Mouse (Mus musculus) regulatory T cell (primary cell): ENCODE results near the gene Slc5a5.

Source experiments
- in situ Hi-C: fragments of 300-600 bp; cut with MboI, MseI; formaldehyde crosslinking; loops from one replicate; pipeline ENCODE4 v1.15.1; 2025; ENCODE audit warnings: high pct_unique_total_duplicates

The Slc5a5 gene

DNA sequence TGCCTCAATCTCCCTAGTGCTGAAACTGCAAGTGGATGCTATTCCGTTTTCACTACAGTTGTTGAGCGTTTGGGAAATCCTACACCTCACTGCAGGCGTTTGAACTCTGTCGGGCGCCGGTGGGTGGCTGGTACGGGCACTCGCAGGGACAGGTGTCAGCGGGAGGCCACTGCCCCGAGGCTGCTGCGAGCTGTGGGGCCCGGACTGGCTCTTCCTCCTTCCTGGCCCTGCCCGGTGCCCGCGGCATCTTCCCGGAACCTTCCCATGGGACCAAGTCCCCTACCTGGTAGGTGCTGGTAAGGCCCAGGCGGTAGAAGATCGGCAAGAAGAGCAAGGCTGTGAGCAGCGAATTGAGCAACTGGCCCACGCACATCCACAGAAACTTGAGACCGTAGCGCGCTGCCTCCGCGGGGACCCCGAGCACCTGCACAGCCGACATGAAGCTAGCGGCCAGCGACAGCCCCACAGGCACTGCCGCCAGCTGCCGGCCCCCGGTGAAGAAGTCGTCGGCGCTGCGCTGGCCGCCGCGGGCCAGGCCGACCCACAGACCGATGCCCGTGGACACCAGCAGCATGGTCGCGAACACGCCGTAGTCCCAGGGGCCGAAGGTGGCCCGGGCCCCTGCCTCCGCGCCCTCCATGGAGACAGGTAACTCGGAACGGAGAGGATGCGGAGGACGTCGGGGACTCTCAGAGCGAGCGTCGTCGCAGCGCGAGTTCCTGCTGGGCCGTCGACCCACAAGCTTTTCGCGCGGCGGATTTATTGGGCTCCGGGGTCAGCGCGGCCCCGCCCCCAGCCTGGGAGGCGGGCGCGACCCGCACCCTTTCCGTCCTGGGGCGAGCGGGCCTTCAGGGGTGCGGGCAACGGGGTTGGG is at the start of gene Slc5a5:
Gene Slc5a5, minus strand, starts transcription at position 736 of the 874 bp plus-strand sequence.
- in situ Hi-C loops: loop anchor here (10.0 kb wide), 1 partner anchor 1033 kb away; no protein-coding TSS in a partner anchor

DNA sequence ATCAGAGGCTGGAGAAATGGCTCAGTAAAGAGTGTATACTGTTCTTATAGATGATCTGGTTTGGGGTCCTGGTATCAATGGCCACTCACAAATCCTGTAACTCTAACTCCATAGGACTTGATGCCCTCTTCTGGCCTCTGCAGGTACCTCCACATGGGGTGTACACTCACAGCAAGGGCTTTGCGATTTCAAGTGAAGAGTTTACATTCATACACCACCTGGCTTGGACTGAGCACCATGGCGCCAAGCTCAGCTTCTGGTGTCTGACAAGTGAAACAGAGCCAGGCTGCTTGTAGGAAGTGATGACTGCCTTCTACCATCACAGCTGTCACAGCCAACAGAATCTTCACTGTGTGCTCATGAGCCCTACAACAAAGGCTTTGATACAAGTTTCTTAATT is 48.9 kb upstream of the Slc5a5 start:
- in situ Hi-C loops: no loop called here

DNA sequence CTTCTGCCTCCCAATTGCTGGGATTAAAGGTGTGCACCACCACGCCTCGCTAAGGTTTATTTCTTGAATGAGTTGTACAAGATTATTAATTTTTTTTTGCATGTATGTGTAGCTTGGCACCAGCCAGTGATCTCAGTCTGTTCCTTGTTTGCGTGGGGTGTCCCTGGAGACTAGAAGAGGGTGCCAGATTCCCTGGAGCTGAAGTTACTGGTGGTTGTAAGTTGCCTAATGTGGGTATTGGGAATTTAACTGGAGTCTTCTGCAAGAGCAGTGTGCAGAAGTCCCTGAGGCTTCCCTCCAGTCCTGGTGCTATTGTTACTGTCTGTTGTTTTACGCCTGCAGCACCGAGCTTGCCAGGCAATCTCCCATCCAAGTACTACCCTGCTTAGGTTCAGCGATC is 44.6 kb upstream of the Slc5a5 start:
- in situ Hi-C loops: no loop called here

DNA sequence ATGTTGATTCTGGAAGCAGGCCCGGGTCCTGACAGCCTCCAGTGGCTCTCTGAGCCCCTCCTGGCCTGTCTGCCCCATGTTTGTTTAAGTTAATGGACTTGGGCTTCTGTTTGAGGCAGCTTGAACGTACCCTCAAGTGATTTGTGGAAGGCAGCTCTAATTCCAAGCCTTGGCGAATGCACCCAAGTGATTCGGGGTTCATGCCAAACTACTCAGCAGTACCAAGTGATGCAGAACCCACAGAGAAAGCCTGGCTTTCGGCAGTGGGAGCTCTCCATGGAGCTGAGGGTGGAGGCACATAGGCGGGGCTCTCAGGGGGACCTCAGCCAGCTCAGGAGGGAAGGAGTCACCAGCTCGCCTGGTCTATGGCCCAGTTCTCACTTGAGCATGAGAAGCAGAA is 42.2 kb upstream of the Slc5a5 start:
- in situ Hi-C loops: no loop called here

DNA sequence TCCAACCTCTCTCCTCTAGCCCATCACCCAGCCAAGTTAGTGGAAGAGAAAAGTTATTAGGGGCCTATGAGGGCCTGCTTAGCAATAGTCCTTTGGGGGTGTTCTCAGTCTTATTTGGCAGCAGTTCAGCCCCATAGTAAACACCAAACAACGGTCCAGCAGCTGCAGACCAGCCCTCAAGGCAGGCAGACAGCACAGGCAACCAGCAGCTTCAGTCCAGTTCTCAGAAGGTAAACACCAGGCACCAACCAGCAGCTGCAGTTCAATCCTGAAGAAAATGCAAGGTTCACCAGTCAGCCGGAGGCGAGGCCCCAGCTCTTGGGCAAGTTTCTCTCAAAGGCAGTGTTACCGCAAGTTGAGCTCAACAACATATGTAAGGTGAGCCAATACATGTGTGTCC is 40.5 kb upstream of the Slc5a5 start:
- in situ Hi-C loops: no loop called here

DNA sequence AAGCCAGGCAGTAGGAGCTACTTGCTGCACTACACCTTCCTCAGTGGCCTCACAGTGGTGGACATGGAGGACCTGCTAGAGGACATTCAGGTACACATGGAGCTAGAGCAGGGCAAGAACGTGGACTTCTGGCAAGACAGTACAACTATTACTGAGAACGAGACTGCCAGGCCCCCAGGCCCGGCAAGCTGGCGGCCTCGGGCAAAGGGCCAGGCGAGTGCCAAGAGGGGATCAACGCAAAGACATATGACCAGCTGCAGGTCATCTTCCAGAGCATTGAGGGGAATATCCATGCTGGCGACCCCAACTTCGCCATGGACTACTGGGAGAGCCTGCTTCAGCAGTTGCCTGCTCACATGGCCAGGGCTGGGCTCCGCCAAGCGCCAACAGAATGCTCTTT is 39.2 kb upstream of the Slc5a5 start:
- in situ Hi-C loops: no loop called here

DNA sequence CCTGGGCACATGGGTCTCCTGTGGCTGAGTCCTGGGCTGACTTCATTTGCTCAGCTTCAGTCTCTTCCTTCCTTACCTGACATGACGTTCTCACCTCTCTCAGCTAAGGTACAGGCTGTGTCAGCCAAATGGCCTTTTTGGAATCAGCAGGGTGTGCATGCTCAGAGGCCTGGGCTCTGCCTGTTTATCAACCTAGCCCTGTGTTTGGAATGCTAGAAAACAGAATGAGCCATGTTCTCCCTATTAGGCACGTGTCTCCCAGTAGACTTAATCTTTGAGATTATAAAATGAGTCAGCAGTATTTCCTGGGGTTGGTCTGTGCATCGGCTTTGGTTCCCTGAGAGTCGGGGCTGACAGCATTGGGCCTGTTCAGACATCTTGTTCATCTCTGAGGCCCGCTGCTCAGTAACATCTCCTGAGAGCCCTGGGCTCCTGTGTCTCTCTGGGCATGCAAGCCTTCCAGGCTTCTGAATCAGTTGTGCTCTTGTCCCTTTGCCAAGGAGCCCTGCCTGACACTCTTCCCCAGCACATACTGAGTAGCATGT is 36.3 kb upstream of the Slc5a5 start:
- in situ Hi-C loops: no loop called here

DNA sequence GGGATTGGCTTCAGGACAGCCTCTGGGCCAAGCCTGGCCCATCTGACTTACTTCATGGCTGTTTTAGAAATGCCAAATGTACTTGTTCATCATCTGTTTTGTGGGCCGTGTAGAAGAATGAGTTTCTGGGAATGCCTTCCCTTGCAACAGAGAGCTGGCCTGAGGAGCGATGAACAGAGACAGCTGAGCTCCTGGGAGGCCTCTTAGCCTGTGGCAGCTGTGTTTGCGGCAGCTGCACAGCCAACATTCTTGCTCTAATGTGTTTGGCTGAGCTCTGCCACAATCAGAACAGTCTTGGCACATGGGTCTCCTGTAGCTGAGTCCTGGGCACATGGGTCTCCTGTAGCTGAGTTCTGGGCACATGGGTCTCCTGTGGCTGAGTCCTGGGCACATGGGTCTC is 35.5 kb upstream of the Slc5a5 start:
- in situ Hi-C loops: no loop called here

DNA sequence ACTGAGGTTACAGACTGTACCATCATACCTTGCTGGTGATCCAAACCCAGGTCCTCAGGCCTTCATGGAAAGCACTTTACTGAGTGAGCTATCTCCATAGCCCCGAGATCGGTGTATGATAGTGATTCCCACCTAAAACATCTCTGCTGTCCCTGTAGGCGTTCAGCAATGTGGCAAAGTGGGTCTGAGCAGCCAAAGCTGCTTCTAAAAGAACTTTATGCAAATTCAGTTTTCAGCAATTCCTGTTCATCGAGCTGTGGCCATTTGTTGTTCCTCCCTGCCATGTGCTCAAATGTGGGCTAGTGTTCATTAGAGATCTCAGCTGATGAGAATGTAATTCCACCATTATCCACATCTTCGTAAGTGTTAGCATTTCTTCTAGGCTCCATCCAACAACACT is 33.8 kb upstream of the Slc5a5 start:
- in situ Hi-C loops: no loop called here

DNA sequence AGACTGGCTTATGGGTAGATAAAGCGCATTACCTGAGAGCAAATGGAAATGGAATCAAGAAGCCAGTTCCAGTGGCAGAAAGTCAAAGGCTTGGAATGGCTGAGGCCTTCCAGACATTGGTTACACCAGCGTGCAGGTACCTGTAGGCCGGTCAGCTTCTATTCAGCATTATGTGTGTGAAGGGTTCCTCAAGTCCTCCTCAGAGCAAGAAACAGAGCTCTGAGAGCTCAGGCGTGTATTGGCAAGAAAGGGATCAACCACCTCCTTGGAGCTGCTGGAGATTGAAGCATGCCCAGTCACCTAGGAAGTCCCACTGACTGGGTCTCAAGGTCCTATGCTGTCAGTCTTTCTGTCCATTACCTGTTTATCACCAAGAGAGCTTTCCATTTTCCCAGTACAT is 33.2 kb upstream of the Slc5a5 start:
- in situ Hi-C loops: no loop called here

DNA sequence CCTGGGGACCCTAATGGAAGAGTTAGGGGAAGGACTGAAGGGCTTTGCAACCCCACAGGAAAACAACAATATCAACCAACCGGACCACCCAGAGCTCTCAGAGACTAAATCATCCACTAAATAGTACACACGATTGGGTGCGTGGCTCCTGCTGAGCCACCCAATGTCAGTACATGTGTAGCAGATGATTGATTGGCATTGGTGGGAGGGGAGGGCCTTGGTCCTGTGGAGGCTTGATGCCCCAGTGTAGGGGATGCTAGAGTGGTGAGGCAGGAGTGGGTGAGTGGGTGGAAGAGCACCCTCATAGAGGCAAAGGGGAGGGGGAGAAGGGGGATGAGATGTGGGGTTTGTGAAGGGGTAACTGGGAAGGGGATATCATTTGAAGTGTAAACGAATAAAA is 31.6 kb upstream of the Slc5a5 start:
- in situ Hi-C loops: no loop called here

DNA sequence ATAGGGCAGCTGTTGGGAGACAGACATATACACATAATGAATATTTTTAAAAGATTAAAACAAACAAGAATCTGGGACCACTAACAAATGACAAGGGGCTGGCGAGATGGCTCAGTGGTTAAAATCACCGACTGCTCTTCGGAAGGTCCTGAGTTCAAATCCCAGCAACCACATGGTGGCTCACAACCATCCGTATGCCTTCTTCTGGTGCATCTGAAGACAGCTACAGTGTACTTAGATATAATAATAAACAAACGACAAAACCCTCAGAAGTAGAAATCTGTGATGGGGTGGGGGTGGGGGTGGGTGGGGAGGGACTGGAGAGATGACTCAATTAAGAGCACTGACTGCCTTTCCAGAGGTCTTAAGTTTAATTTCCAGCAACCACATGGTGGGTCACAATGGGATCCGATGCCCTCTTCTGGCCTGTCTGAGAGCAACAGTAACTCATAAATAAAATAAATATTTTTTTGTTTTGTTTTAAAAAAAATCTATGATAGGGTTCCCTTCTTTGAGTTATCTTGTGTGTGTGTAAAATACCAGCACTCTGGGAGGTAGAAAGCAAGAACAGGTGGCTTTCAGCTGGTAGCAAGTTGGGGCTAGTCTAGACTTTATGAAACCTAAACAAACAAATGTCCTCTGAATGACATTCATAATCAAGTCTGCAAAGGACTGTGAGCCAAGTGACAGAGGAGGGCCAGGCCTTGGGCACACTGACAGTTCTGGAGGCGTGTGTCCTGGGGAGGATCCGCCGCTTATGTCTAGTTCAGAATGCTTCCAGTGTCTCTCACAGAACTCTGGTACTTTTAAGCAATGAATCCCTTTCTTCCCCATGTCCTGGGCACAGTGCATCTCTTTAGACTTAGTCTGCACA is 27.7 kb upstream of the Slc5a5 start:
- in situ Hi-C loops: no loop called here

DNA sequence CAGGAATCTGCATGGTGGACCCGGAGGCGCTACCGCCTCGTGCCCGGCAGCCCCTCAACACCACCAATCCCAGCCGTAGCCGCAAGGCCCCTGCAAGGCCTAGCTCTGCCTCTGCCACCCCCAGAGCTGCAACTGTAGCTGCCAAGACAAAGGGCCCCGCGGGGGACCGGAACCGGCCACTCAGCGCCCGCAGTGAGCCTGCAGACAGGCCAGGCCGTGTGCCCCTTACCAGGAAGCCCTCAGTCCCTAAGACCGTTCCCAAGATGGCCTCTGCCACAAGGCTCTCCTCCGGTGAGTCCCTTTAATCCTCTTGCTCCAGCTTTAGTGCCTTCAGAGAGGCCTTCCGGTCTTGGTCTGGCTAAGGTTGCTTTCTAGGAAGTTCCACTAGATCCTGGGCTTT is 22.1 kb upstream of the Slc5a5 start:
- in situ Hi-C loops: no loop called here

DNA sequence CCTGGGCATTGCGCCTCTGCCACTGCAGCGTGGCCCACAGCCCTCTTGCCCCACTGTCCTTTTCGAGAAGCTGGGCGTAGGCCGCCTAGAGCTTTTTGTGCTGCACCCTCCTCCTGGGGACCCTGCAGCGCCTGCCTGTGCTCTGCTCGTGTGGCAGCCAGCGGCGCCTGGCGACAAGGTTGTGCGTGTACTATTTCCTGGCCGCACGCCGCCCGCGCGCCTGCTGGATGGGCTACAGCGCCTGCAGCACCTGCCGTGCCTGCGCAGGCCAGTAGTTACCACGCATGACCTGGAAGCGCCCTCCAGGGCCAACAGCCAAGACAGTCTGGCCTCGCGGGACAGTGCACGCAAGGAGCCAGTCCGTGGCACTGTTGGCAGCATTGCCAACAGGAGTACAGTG is 21.0 kb upstream of the Slc5a5 start:
- in situ Hi-C loops: no loop called here

DNA sequence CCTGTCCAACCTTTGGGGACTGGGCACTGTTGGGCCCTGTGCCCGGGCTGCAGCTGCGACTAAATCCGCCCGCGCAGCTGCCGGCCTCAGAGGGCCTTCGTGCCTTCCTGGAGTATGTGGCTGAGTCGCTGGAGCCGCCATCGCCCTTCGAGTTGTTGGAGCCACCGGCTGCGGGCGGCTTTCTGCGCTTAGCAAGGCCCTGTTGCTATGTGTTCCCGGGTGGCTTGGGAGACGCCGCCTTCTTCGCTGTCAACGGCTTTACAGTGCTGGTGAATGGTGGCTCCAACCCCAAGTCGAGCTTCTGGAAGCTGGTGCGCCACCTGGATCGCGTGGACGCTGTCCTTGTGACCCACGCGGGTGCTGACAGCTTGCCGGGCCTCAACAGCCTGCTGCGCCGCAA is 20.4 kb upstream of the Slc5a5 start:
- in situ Hi-C loops: no loop called here

DNA sequence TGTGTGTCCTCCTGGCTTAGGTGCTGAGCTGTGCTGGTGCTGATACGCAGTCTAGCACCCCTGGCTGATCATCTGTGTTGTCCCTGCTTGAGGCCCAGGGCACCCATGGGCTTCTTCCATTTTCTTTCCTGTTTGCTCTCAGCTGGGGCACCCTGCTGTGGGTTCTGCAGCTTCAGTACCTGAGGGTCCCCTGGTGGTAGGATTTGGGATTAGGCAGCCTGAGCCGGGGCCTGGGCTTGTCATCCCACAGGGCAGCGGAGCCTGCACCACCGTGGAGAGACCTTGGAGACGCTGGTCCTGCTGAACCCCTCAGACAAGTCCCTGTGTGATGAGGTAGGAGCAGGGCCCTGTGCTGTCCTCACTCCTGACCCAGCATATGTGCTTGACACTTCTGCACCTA is 19.0 kb upstream of the Slc5a5 start:
- in situ Hi-C loops: no loop called here

DNA sequence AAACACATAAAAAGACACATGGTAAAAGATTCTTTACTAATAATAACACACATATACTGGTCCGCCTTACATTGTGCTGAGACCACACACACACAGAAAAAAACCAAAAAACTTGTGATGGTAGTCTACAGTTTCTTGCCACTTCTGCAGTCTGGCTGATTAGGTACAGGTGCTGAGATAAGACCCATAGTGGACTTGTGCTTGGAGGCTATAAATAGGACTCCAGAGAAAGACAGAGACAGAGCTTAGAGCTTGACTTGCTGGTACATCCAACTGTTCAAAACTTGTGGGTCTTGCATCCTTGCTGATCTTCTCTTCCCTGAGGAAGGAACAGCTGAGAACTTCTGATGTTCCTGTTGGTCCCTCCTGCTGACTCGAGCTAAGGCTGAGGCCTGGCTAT is 15.0 kb upstream of the Slc5a5 start:
- in situ Hi-C loops: loop anchor here (10.0 kb wide), 1 partner anchor 1293 kb away; no protein-coding TSS in a partner anchor

DNA sequence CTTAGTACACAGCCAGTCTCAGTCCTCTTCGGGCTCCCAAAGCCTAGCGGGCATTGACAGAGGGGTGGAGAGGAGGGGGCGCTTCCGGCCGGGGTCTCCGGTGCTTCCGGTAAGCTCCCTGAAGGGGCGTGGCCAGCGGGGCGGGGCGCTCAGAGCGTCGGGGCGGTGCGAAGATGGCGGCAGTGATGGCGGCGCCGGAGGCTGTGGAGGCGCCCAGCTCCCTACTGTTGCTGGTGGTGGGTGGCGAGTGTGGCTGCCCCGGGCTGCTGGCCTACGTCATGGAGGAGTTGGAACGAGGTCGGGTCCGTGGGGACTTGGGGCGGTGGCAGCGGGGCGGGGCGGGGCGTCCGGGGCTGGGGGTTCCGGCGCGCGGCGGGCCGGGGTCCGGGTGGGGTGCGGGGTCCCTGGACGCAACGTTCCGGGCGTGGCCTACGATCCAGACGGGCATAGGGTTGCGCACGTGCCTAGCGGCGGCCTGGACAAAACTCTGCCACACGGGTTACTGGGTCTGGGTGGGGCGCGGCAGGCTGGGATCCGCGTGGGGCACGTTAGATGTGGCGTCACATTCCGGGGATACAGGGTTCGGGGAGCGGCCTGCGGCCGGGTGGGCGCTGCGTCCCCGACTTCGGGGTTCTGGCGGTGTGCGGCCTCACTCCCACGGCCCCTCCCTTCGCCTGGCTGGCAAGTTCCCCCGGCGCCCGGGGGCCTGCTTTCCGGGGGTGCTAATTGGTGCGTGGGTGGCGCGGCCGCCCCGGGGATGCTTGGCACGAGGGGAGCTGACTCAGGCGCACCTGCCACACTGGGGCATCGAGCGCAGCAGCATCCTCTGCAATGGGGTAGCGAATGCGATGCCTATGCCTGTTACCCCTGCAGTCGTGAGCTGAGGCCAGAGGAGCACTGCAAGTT is 13.5 kb upstream of the Slc5a5 start, which contains the start of gene Map1s:
Gene Map1s, plus strand, starts transcription at position 102 of the 906 bp plus-strand sequence.
- in situ Hi-C loops: loop anchor here (10.0 kb wide), 1 partner anchor 1291 kb away; no protein-coding TSS in a partner anchor

DNA sequence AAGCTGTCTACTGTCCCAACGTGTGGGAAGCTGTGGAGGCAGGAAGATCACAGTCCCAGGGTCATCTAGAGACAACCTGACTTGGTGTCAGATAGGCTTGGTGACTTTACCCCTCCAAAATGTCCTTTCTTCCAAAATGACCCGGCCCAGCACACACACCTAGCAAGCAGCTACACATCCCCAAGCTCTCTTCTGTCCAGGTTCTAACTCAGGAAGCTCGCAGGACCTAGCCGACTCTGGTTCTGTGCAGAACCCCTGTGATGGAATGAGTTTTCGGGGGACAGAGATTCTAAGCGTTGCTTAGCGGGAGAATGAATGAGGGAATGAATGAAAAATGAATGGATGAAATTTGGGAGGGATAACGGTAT is 12.9 kb upstream of the Slc5a5 start:
- in situ Hi-C loops: loop anchor here (10.0 kb wide), 1 partner anchor 1291 kb away; no protein-coding TSS in a partner anchor

DNA sequence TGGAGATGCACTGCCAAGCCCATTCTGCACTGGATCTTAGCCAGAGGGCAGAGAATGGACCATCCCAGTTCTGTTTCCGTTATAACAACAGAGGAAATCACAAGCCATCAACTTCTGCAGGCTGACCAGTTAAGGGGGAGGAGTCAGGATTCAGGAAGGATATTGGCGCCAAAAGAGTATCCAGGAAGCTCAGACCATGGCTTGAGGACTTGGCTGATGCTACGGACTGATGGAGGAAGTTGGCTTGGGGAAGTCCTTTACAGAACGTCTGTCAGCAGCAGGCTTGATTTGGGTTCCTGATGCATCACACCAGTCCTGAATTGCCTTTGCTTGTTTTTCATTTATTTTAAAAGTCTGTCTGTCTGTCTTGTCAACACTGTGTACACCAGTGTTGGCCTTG is 12.0 kb upstream of the Slc5a5 start:
- in situ Hi-C loops: loop anchor here (10.0 kb wide), 1 partner anchor 1290 kb away; no protein-coding TSS in a partner anchor

DNA sequence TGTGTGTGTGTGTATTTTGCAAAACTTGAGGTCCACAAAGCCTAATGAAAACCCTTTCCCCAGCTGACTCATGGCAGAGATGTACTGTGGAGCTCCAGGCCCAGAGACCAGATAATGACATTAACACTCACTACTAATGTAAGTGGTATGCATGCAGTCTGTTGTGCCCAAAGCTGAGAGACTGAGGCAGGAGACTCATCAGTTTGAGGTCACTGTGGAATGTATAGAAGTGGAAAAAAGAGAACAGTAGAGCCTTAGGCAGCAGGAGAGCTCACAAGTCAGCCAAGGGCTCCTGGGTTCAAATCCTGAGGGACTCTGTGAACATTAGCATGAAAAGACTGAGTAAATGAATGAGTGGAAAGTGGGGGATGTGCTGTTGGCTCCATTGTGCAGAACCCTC is 11.0 kb upstream of the Slc5a5 start:
- in situ Hi-C loops: loop anchor here (10.0 kb wide), 1 partner anchor 1289 kb away; no protein-coding TSS in a partner anchor
